Comparison of ENCODE assay signal across 15 mouse cellular contexts in genomic region chr16:97168614-97169013, GRCm38 (mm10). TPM values are rescaled to one million over a fixed set of nuclear protein-coding genes. Genes with fewer than 3 reads are reported as not detected.
DNase-seq lines count a peak whose midpoint lies in the region; ATAC-seq and TF ChIP-seq lines count a peak whose summit lies in the region.
"Had no signal": no experiment of that assay in that cellular context is flagged by ENCODE, and none has a peak within 500 bp of the region (broad histone marks: within the 10 kb centered on the region; RNA-seq: fewer than 3 reads in every experiment).

No protein-coding gene starts in this region.

- no peak for TF ChIP-seq CTCF in left cerebral cortex, adult 2 months (IDR thresholded peaks at IDR 0.05)

- H3K9ac ChIP-seq in hindbrain, embryonic 13.5 days: peak overlapping the region; percentile 93
- peak overlapping the region; percentile 97 for H3K9ac ChIP-seq in midbrain, embryonic 14.5 days (replicated peaks; ENCODE audit: low read length)
- H3K9ac ChIP-seq: liver, postnatal 0 days had no signal

- WGBS in hindbrain, embryonic 13.5 days: 50% methylated on average over 3 of the region's 3 CpGs
- WGBS in midbrain, embryonic 14.5 days: 47% methylated on average over 3 of the region's 3 CpGs

- peaks cover 48% of the 10 kb centered on the region for H3K27me3 ChIP-seq in hindbrain, embryonic 13.5 days
- H3K27me3 ChIP-seq in midbrain, embryonic 14.5 days (ENCODE audit: control insufficient read depth, insufficient read depth, low read length): no peaks in the 10 kb centered on the region

- intact Hi-C loops in left cerebral cortex, adult 2 months (cut with DNase I): loop anchor here (1.0 to 5.0 kb wide), 4 partner anchors 96 to 311 kb away; no protein-coding TSS in a partner anchor
- intact Hi-C loops in left cerebral cortex, postnatal 4 days (cut with DNase I): loop anchor here (2.0 to 10.0 kb wide), 3 partner anchors 124 to 271 kb away; no protein-coding TSS in a partner anchor

- H3K4me3 ChIP-seq in left cerebral cortex, adult 2 months: peak overlapping the region; percentile 62
- peak overlapping the region; percentile 63 for H3K4me3 ChIP-seq in hindbrain, embryonic 13.5 days
- H3K4me3 ChIP-seq in midbrain, embryonic 14.5 days (replicated peaks; ENCODE audit: low read depth, low read length): peak overlapping the region; percentile 67

- peak overlapping the region; percentile 65 for H3K4me2 ChIP-seq in hindbrain, embryonic 13.5 days
- peak overlapping the region; percentile 95 for H3K4me2 ChIP-seq in midbrain, embryonic 14.5 days (ENCODE audit: low read length)

- peak overlapping the region; percentile 94 for H3K27ac ChIP-seq in left cerebral cortex, adult 2 months
- peak overlapping the region; percentile 97 for H3K27ac ChIP-seq in hindbrain, embryonic 13.5 days
- peak overlapping the region; percentile 99 for H3K27ac ChIP-seq in midbrain, embryonic 14.5 days (replicated peaks; ENCODE audit: low read depth, low read length)
- H3K27ac ChIP-seq: macrophage had no signal

- no peak for ATAC-seq in hindbrain, embryonic 13.5 days (ENCODE audit: low FRiP score)
- no peak for ATAC-seq in midbrain, embryonic 14.5 days (ENCODE audit: low FRiP score, low TSS enrichment)
- ATAC-seq in erythroid progenitor cell, adult 5-6 weeks (replicated peaks; ENCODE audit: low FRiP score, poor library complexity, severe bottlenecking): no peak
- no peak for ATAC-seq in frontal cortex, adult (ENCODE audit: low TSS enrichment)
- ATAC-seq: intestine, embryonic 16.5 days; liver, postnatal 0 days had no signal

- DNase-seq in left cerebral cortex, adult 2 months (ENCODE audit: extremely low spot score in 1 of 2, low spot score in 2 of 2): no peak
- no peak for DNase-seq in left cerebral cortex, postnatal 4 days
- peak; percentile 36 for DNase-seq in midbrain, embryonic 14.5 days
- DNase-seq in frontal cortex, postnatal 25 days (ENCODE audit: low spot score in 2 of 2): no peak
- DNase-seq: adrenal gland, postnatal 10 days; cerebellum, adult 9-11 months; gastrocnemius, postnatal 10 days; liver, postnatal 0 days had no signal

- H3K4me1 ChIP-seq in hindbrain, embryonic 13.5 days (replicated peaks): peaks cover 58% of the 10 kb centered on the region
- peaks cover 42% of the 10 kb centered on the region for H3K4me1 ChIP-seq in midbrain, embryonic 14.5 days (ENCODE audit: control insufficient read depth, insufficient read depth, low read length)

- H3K36me3 ChIP-seq in hindbrain, embryonic 13.5 days: no peaks in the 10 kb centered on the region
- no peaks in the 10 kb centered on the region for H3K36me3 ChIP-seq in midbrain, embryonic 14.5 days (ENCODE audit: control insufficient read depth, insufficient read depth, low read length)

- H3K9me3 ChIP-seq in hindbrain, embryonic 13.5 days: no peaks in the 10 kb centered on the region
- H3K9me3 ChIP-seq in midbrain, embryonic 14.5 days (ENCODE audit: control insufficient read depth, low read length): no peaks in the 10 kb centered on the region

RNA-seq across cellular contexts. Expression of gene Dscam, which starts 1.9 kb away (rescaled TPM):
- total RNA-seq in left cerebral cortex, adult 2 months (2021): 10 to 100 TPM; 41.2 to 44.9 TPM
- 10 to 100 TPM; 39.5 to 43.1 TPM for total RNA-seq in left cerebral cortex, postnatal 4 days (2021)
- polyA plus RNA-seq in hindbrain, embryonic 13.5 days (2015; fragmentation: Nextera tagmentation; extraction: Ambion mirVana): 7.7 and 10.0 TPM in 2 replicates
- polyA plus RNA-seq in midbrain, embryonic 14.5 days (2014; fragmentation: Nextera tagmentation; extraction: Ambion mirVana): 24.4 and 24.7 TPM in 2 replicates
- total RNA-seq in erythroid progenitor cell, adult 5-6 weeks (2015; ENCODE audit: low replicate concordance): 0.36 TPM in 1 of 2 replicates, not detected in the other
- total RNA-seq in erythroid progenitor cell, adult 5-6 weeks (2017; ENCODE audit: low replicate concordance): not detected in 2 replicates
- total RNA-seq: heart, postnatal 25 days; MEL had no signal
- polyA plus RNA-seq: liver, postnatal 0 days had no signal

Comparison
In these comparisons a context has a peak if more than half of its experiments do, and no peak if none do; other contexts are left out.
1. RNA of gene Dscam, which starts 1.9 kb away (total RNA-seq): 41.2 to 44.9 TPM in left cerebral cortex, adult 2 months and 39.5 to 43.1 TPM in left cerebral cortex, postnatal 4 days; 0.36 TPM in erythroid progenitor cell, adult 5-6 weeks; every median in the first group is over 10 times any median in the second.
2. Peak in every context shown above with its lines, with median percentiles within 50 percentile points of each other: H3K27ac ChIP-seq and H3K4me3 ChIP-seq.